Mouse (Mus musculus) forebrain, embryonic 14.5 days (tissue): ENCODE data around the gene Nhej1. TPM values are rescaled to one million over a fixed set of nuclear protein-coding genes. Genes with fewer than 3 reads are reported as not detected.

Experiments
- ATAC-seq: fragments of 200-750 bp; cut with Nextera tagmentation; 2 replicates; pipeline ENCODE4 v1.8.0; 2017; ENCODE audit warnings: mild to moderate bottlenecking, moderate library complexity
- DNase-seq: peaks from one replicate; pipeline ENCODE4 v3.0.0-alpha.2; 2015; ENCODE audit warnings: low spot score
- H3K27ac ChIP-seq: fragments of 300-500 bp; sonication (generic); 2 replicates; pipeline ENCODE4 v1.5.1; 2014; ENCODE audit warnings: low read depth, mild to moderate bottlenecking, control low read depth, low read length, moderate library complexity
- H3K27me3 ChIP-seq: fragments of 300-500 bp; sonication (generic); replicated peaks from 2 replicates; pipeline ENCODE4 v1.6.1; 2014; ENCODE audit warnings: low read length, control low read depth, mixed read lengths; ENCODE audit not compliant: control insufficient read depth, insufficient read depth
- H3K36me3 ChIP-seq: fragments of 300-500 bp; sonication (generic); 2 replicates; pipeline ENCODE4 v1.6.1; 2014; ENCODE audit warnings: low read length, control low read depth; ENCODE audit not compliant: control insufficient read depth, insufficient read depth
- H3K4me1 ChIP-seq: fragments of 300-500 bp; sonication (generic); 2 replicates; pipeline ENCODE4 v1.6.1; 2014; ENCODE audit warnings: antibody characterized with exemption, low read length, control low read depth; ENCODE audit not compliant: control insufficient read depth, insufficient read depth
- H3K4me2 ChIP-seq: fragments of 300-500 bp; sonication (generic); 2 replicates; pipeline ENCODE4 v1.6.1; 2014; ENCODE audit warnings: mild to moderate bottlenecking, control low read depth, low read length
- H3K4me3 ChIP-seq: fragments of 300-500 bp; sonication (generic); 2 replicates; pipeline ENCODE4 v1.5.1; 2014; ENCODE audit warnings: low read depth, low read length, control low read depth
- H3K9ac ChIP-seq: fragments of 300-500 bp; sonication (generic); 2 replicates; pipeline ENCODE4 v1.6.1; 2014; ENCODE audit warnings: mild to moderate bottlenecking, low read length, control low read depth, moderate library complexity
- H3K9me3 ChIP-seq: fragments of 300-500 bp; sonication (generic); replicated peaks from 2 replicates; pipeline ENCODE4 v1.6.1; 2016; ENCODE audit warnings: low read length, control low read depth, mixed read lengths; ENCODE audit not compliant: control insufficient read depth
- WGBS: fragments of 180-500 bp; shearing (Covaris S2); extraction: QIAGEN DNeasy Blood & Tissue Kit; methylation state at CpG from one replicate; pipeline ENCODE4 v1.1.7; 2014; 5-methylcytosine and 5-hydroxymethylcytosine counted together
- polyA plus RNA-seq: library from polyadenylated mRNA; unstranded; fragments of >200 nt; fragmentation: Nextera tagmentation; extraction: Ambion mirVana; gene quantifications from 2 replicates; pipeline ENCODE4 v1.2.1, GENCODE M21; 2014

Nhej1 gene
- polyA plus RNA-seq, 1 experiment from 2014 or later = 8.8 TPM

- H3K9me3 ChIP-seq = no peaks in the 10 kb centered on the region
- H3K4me3 ChIP-seq = peak overlapping the region; percentile 25
- under 1% methylated on average over 79 of the region's 84 CpGs for WGBS
- 0 out of 2 replicates have a peak overlapping the region, but pooled peaks have one; percentile 25 for H3K9ac ChIP-seq
- peak overlapping the region; percentile 52 for H3K4me2 ChIP-seq
- peaks cover 87% of the 10 kb centered on the region for H3K27me3 ChIP-seq
- DNase-seq (no peak), ATAC-seq (no peak)
- H3K27ac ChIP-seq = no peak overlapping the region
- no peaks in the 10 kb centered on the region for H3K36me3 ChIP-seq
- H3K4me1 ChIP-seq = peaks cover 9% of the 10 kb centered on the region
Observed at GRCm38 (mm10) chr1:74950576-74951490, 174.2 kb downstream of the Nhej1 start.

- no peaks in the 10 kb centered on the region for H3K9me3 ChIP-seq
- no peak for DNase-seq
- peaks cover 9% of the 10 kb centered on the region for H3K4me1 ChIP-seq
- H3K4me3 ChIP-seq = no peak overlapping the region
- peaks cover 89% of the 10 kb centered on the region for H3K27me3 ChIP-seq
- H3K36me3 ChIP-seq = no peaks in the 10 kb centered on the region
- ATAC-seq = no peak
- no peak overlapping the region for H3K9ac ChIP-seq
- no peak overlapping the region; the same call in 1 of the 2 replicates for H3K4me2 ChIP-seq
- H3K27ac ChIP-seq = no peak overlapping the region
- 2% methylated on average over 16 of the region's 16 CpGs for WGBS
Observed at GRCm38 (mm10) chr1:74950066-74950465, 174.9 kb downstream of the Nhej1 start.

GRCm38 (mm10) chr1:74949666-74950050, 175.3 kb downstream of the Nhej1 start:
- Histone ChIP-seq H3K9me3 (no peaks in the 10 kb centered on the region), H3K4me2 (no peak overlapping the region), H3K36me3 (no peaks in the 10 kb centered on the region), H3K27me3 (peaks cover 89% of the 10 kb centered on the region), H3K4me1 (peaks cover 9% of the 10 kb centered on the region), H3K27ac (no peak overlapping the region), H3K9ac (no peak overlapping the region), H3K4me3 (no peak overlapping the region)
- ATAC-seq (no peak), DNase-seq (no peak)
- 3% methylated on average over 24 of the region's 24 CpGs for WGBS

DNA sequence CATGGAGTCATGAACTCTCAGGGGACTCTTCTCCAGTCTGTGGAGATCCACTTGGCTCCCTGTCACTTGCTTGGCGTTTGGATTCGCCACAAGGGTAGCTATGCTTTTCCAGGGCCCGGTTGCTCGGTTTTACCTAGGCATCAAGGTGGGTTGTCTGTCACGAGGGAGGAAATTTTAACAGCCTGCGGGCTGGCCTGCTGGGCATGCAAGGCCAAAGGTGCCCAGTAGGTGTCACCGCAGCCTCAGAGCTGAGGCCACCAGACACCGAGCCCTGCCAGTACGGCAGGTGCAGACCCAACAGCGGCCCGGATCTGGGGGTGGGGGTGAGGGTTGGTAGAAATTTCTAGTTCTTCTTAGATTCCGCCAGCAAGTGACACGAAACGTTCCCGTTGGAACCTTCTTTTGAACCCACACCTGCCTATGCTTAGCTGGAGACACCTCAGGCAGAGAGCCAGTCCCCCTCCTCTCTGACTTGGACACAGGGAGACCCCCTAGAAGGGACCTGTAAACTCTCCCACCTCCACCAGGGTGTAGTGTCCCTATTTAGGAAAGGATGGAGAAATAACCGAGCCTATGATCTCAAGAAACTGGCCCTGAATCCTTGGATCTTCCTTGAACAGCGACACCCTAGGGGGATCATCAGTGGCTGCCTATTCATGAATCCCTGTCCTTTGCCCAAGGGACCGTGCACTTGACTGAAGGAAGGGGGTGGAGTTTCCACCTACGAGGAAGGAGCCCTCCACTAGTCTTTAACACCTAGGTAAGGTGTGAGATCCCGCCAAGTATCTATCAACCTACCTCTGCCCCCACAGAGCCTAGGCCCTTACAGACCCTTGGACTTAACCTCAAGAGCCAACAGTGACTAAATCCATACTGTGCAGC, 176.0 kb downstream of the Nhej1 start:
- peak overlapping the region; percentile 40; the same call in 1 of the 2 replicates for H3K4me2 ChIP-seq

DNA sequence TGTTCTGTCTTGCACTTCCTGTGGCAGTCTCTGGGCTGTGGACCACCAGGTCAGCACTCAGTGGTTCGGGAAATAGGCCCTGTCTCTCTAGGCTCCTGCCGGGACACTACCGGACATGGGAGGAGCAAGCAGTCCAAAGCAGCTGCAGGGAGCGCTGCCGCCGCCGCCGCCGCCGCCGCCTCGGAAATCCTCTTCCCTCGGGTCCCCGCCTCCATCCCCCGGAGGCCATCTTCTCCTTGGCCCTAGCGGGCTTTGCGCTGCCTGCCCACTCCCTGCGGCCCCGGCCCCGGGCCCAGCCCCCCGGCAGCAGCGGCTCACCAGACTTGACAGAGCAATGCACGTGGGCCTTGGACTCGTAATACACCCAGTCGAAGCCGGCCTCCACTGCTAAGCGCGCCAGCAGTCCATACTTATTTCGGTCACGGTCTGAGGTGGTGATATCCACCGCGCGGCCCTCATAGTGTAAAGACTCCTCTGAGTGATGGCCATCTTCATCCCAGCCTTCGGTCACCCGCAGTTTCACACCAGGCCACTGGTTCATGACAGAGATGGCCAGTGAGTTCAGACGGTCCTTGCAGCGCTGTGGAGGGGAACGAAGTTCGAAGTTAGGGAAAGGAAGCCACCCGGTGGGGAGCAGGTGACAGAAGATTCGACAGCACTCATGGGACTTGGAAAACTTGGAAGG, 176.9 kb downstream of the Nhej1 start:
- Histone ChIP-seq H3K4me2 (peak overlapping the region; percentile 40), H3K4me3 (peak overlapping the region; percentile 24), H3K27ac (no peak overlapping the region), H3K27me3 (peaks cover 81% of the 10 kb centered on the region), H3K36me3 (no peaks in the 10 kb centered on the region), H3K4me1 (peaks cover 9% of the 10 kb centered on the region), H3K9ac (peak overlapping the region; percentile 18), H3K9me3 (no peaks in the 10 kb centered on the region)
- ATAC-seq = no peak
- WGBS = 1% methylated on average over 41 of the region's 41 CpGs
- no peak for DNase-seq

More for the DNA sequence above, 176.0 kb downstream of the Nhej1 start:
- no peaks in the 10 kb centered on the region for H3K36me3 ChIP-seq
- 1% methylated on average over 20 of the region's 20 CpGs for WGBS
- no peaks in the 10 kb centered on the region for H3K9me3 ChIP-seq
- ATAC-seq (peak; percentile 60), DNase-seq (peak; percentile 61)
- H3K27ac ChIP-seq = no peak overlapping the region
- peaks cover 9% of the 10 kb centered on the region for H3K4me1 ChIP-seq
- no peak overlapping the region for H3K4me3 ChIP-seq
- H3K27me3 ChIP-seq = peaks cover 87% of the 10 kb centered on the region
- H3K9ac ChIP-seq = no peak overlapping the region

- Histone ChIP-seq H3K9ac (no peak overlapping the region), H3K4me3 (no peak overlapping the region), H3K4me1 (no peaks in the 10 kb centered on the region), H3K27ac (no peak overlapping the region), H3K4me2 (no peak overlapping the region), H3K36me3 (no peaks in the 10 kb centered on the region), H3K27me3 (peaks cover 18% of the 10 kb centered on the region), H3K9me3 (no peaks in the 10 kb centered on the region)
- DNase-seq (no peak), ATAC-seq (no peak)
- WGBS = 59% methylated on average over 12 of the region's 12 CpGs
Observed at GRCm38 (mm10) chr1:74941651-74942360, 183.2 kb downstream of the Nhej1 start.

- DNase-seq (no peak), ATAC-seq (no peak)
- Histone ChIP-seq H3K4me2 (no peak overlapping the region), H3K4me3 (no peak overlapping the region), H3K27ac (no peak overlapping the region), H3K27me3 (peaks cover 8% of the 10 kb centered on the region; the same call in 1 of the 2 replicates), H3K36me3 (no peaks in the 10 kb centered on the region), H3K4me1 (no peaks in the 10 kb centered on the region), H3K9ac (no peak overlapping the region), H3K9me3 (no peaks in the 10 kb centered on the region)
- WGBS = 4% methylated on average over 3 of the region's 3 CpGs
Observed at GRCm38 (mm10) chr1:74939762-74940161, 185.2 kb downstream of the Nhej1 start.

GRCm38 (mm10) chr1:74936221-74936830, 188.7 kb downstream of the Nhej1 start:
- no peaks in the 10 kb centered on the region for H3K9me3 ChIP-seq
- no peak for DNase-seq
- no peak overlapping the region for H3K4me3 ChIP-seq
- H3K4me2 ChIP-seq = no peak overlapping the region
- no peaks in the 10 kb centered on the region for H3K4me1 ChIP-seq
- H3K36me3 ChIP-seq = no peaks in the 10 kb centered on the region
- H3K9ac ChIP-seq = no peak overlapping the region
- WGBS = 32% methylated on average over 12 of the region's 12 CpGs
- H3K27me3 ChIP-seq = peaks cover 15% of the 10 kb centered on the region; the same call in 1 of the 2 replicates
- ATAC-seq = no peak
- no peak overlapping the region for H3K27ac ChIP-seq
